Mouse (Mus musculus) small intestine, adult 2 months (tissue): Measurements from ENCODE around the gene Derl3.

Source experiments
- CTCF ChIP-seq: fragments of 200-500 bp; IDR thresholded peaks from 2 replicates; pipeline ENCODE4 v1.5.1; 2012; ENCODE audit warnings: low read depth, mild to moderate bottlenecking, control low read depth, inconsistent platforms, low read length, moderate library complexity, mixed read lengths; ENCODE audit not compliant: insufficient replicate concordance, insufficient read length; ENCODE audit errors: extremely low read depth
- POLR2A ChIP-seq: fragments of 200-500 bp; IDR thresholded peaks from 2 replicates; pipeline ENCODE4 v1.6.1; 2012; ENCODE audit warnings: low read depth, mild to moderate bottlenecking, control low read depth, inconsistent platforms, low read length, moderate library complexity

DNA sequence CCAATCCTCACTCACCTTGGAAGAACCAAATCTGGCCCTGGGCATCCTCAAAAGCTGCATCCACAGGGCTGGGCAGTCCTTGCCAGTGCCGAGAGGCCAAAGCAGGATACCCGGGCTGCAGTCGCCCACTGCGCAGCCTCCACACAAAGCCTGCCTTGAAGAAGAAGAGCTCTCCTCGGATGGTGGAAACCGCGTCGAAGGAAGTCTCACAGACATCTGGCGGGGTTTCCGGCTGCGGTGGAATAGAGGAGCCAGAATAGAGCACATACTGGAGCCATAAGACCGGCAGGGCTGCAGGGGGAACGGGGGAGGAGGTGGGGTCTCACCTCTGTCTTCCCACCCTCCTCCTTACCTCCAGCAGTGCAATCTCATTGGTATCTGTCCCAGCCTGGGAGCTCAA, 33.2 kb downstream of the Derl3 start:
- no peak for TF ChIP-seq POLR2A
- no peak for TF ChIP-seq CTCF
